8 mouse cellular contexts compared by ENCODE assay signal in the genomic region with DNA sequence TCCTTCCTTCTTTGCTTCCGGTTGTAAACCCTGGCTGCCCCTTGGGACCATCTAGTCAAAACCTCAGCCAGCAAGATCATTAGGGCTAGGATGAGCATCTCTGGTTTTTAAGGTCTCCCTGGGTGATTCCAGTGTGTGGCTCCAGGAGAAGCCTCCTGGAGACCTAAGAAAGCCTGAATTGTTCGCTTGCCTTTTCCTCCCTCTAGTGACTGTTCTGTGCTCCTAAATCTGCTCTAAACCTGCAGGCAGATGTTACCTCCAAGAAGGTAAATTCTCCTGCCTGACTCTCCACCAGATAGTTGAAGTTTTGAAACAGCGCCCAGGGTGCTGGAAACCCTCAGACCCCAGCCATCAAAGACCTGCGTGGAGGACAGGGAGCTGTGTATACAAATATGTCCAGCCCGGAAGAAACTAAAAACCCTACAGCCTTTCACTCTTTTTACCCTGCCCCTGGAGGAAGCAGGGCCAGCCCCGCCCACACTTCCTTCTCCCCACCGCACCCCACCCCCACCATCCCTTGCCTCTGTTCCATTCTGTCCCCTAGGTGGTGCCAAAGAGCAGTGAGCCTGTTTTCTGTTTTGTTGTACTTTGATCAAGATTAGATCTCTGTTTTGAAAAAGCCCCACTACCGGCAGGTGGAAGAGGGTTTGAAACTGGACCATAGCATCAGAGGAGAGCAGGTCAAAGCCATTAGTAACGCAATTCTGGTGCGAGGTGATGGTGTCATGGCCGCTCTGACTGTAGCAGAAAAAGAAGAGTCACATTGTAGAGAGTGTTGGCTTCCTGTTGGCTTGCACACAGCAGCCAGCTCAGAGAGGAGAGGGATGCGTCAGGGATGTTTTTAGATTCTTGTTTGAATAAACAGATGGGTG. TPM values are rescaled to one million over a fixed set of nuclear protein-coding genes. Genes with fewer than 3 reads are reported as not detected.
A peak's percentile ranks its signal among the peaks of the same experiment; 100 is the strongest.
DNase-seq lines count a peak whose midpoint lies in the region; ATAC-seq lines count a peak whose summit lies in the region.

No protein-coding gene starts in this region.

- peak overlapping the region; percentile 10; the same call in 1 of the 2 replicates for H3K4me3 ChIP-seq in intestine, embryonic 15.5 days (replicated peaks)
- H3K4me3 ChIP-seq in limb, embryonic 12.5 days (replicated peaks) = peak overlapping the region; percentile 17; the same call in 1 of the 2 replicates
- H3K4me3 ChIP-seq in midbrain, embryonic 13.5 days (replicated peaks) = 0 out of 2 replicates have a peak overlapping the region, but pooled peaks have one; percentile 11

- H3K36me3 ChIP-seq in intestine, embryonic 15.5 days = no peaks in the 10 kb centered on the region
- no peaks in the 10 kb centered on the region for H3K36me3 ChIP-seq in limb, embryonic 12.5 days
- no peaks in the 10 kb centered on the region for H3K36me3 ChIP-seq in midbrain, embryonic 13.5 days

- H3K4me2 ChIP-seq in intestine, embryonic 15.5 days (replicated peaks) = peak overlapping the region; percentile 45
- peak overlapping the region; percentile 43 for H3K4me2 ChIP-seq in limb, embryonic 12.5 days
- peak overlapping the region; percentile 38; the same call in 1 of the 2 replicates for H3K4me2 ChIP-seq in midbrain, embryonic 13.5 days (replicated peaks)

- H3K4me1 ChIP-seq in intestine, embryonic 15.5 days (replicated peaks) = peaks cover 8% of the 10 kb centered on the region
- 0 out of 2 replicates have a peak, but pooled peaks cover 5% of the 10 kb centered on the region for H3K4me1 ChIP-seq in limb, embryonic 12.5 days (replicated peaks)
- H3K4me1 ChIP-seq in midbrain, embryonic 13.5 days (replicated peaks) = peaks cover 14% of the 10 kb centered on the region

- H3K9me3 ChIP-seq in intestine, embryonic 15.5 days = no peaks in the 10 kb centered on the region
- no peaks in the 10 kb centered on the region for H3K9me3 ChIP-seq in limb, embryonic 12.5 days
- no peaks in the 10 kb centered on the region; the same call in 1 of the 2 replicates for H3K9me3 ChIP-seq in midbrain, embryonic 13.5 days

- peak overlapping the region; percentile 22; the same call in 1 of the 2 replicates for H3K27ac ChIP-seq in intestine, embryonic 15.5 days
- no peak overlapping the region for H3K27ac ChIP-seq in limb, embryonic 12.5 days
- 0 out of 2 replicates have a peak overlapping the region, but pooled peaks have one; percentile 10 for H3K27ac ChIP-seq in midbrain, embryonic 13.5 days

- H3K27me3 ChIP-seq in intestine, embryonic 15.5 days (replicated peaks) = no peaks in the 10 kb centered on the region
- H3K27me3 ChIP-seq in limb, embryonic 12.5 days = no peaks in the 10 kb centered on the region
- H3K27me3 ChIP-seq in midbrain, embryonic 13.5 days = no peaks in the 10 kb centered on the region

- 10% methylated on average over 12 of the region's 12 CpGs for WGBS in intestine, embryonic 15.5 days
- 12% methylated on average over 12 of the region's 12 CpGs for WGBS in limb, embryonic 12.5 days
- 13% methylated on average over 12 of the region's 12 CpGs for WGBS in midbrain, embryonic 13.5 days

- ATAC-seq in intestine, embryonic 15.5 days = peak; percentile 88
- peak; percentile 59; the same call in 1 of the 2 replicates for ATAC-seq in limb, embryonic 12.5 days (ENCODE audit: insufficient number of reproducible peaks, insufficient read depth, low FRiP score, low TSS enrichment, low read depth)
- peak; percentile 40; the same call in 1 of the 2 replicates for ATAC-seq in midbrain, embryonic 13.5 days

- H3K9ac ChIP-seq in intestine, embryonic 15.5 days = no peak overlapping the region
- no peak overlapping the region for H3K9ac ChIP-seq in limb, embryonic 12.5 days (replicated peaks)
- H3K9ac ChIP-seq in midbrain, embryonic 13.5 days (replicated peaks) = no peak overlapping the region

- peak; percentile 60 for DNase-seq in ovary, postnatal 14 days (ENCODE audit: low spot score)
- DNase-seq in ovary, adult 18-20 months (ENCODE audit: low spot score) = no peak
- peak; percentile 47 to 54 for DNase-seq in cerebellum, postnatal 36 days
- DNase-seq in gastrocnemius, postnatal 25 days = peak; percentile 55
- DNase-seq in spleen, postnatal 4 days (ENCODE audit: low spot score in 2 of 2) = peak; percentile 75 to 87

RNA-seq across cellular contexts. Expression of gene Gm19935, which starts 22.0 kb away (rescaled TPM):
- not detected for total RNA-seq in gastrocnemius, postnatal 25 days (2021)
- 0.15 and 0.23 TPM in 2 replicates for polyA plus RNA-seq in intestine, embryonic 15.5 days (2015; fragmentation: Nextera tagmentation; extraction: Ambion mirVana)
- not detected in 2 replicates for polyA plus RNA-seq in limb, embryonic 12.5 days (2016; fragmentation: Nextera tagmentation; extraction: Ambion mirVana)
- not detected in 2 replicates for polyA plus RNA-seq in midbrain, embryonic 13.5 days (2015; fragmentation: Nextera tagmentation; extraction: Ambion mirVana)

RNA-seq across cellular contexts. Expression of gene Chd9, which starts 32.9 kb away (rescaled TPM):
- total RNA-seq in gastrocnemius, postnatal 25 days (2021) = 10 to 100 TPM; 38.8 to 72.8 TPM
- 154 and 226 TPM in 2 replicates for polyA plus RNA-seq in intestine, embryonic 15.5 days (2015; fragmentation: Nextera tagmentation; extraction: Ambion mirVana)
- 81.2 and 81.9 TPM in 2 replicates for polyA plus RNA-seq in limb, embryonic 12.5 days (2016; fragmentation: Nextera tagmentation; extraction: Ambion mirVana)
- polyA plus RNA-seq in midbrain, embryonic 13.5 days (2015; fragmentation: Nextera tagmentation; extraction: Ambion mirVana) = 61.1 and 69.6 TPM in 2 replicates
